Mouse (Mus musculus): ENCODE measurements at regions not wholly inside any gene's neighbourhood (a gene's known extent, or its start where the extent isn't known, plus 50 kb on each side); places are given as distances from the start of the nearest gene placed in this dataset.

DNA sequence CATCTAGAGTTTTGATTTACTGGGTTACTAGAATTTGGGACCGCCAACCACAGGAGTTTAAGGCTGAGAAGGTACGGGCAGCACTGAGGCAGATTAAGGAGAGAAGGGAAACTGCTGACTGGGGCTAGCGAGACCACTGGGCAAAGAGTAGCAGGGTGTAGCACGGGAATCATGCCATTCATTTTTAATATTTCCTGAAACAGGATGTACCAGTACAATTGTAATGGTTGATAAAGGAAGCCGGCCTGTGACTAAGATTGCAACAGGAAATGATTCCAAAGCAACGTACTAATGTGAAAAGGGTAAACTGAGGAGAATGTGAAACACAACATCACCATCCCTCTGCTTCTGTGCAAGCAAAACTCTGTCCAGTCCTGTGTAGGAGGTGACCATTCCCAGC lies 118.3 kb upstream of the Ift57 start:
- no peak for DNase-seq

DNA sequence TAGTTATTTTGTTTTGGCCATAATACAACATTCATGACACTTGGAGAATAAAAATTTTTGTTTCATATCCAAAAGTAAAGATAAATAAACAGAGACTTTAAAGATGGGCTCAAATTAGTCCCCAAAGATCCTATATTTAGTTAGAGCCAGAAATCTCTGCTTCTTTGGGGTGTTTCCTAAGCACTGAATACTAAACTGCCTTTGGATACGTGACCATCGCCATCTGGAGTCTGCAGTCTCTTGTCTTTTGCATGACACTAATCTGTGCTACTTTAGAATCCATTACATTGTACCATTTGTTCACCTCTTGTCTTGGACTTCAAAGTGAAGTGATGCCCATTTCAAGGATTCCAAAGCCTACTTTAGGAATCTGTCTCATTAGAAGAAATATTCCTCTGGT lies 92.5 kb upstream of the Ift57 start:
- no peak for DNase-seq

DNA sequence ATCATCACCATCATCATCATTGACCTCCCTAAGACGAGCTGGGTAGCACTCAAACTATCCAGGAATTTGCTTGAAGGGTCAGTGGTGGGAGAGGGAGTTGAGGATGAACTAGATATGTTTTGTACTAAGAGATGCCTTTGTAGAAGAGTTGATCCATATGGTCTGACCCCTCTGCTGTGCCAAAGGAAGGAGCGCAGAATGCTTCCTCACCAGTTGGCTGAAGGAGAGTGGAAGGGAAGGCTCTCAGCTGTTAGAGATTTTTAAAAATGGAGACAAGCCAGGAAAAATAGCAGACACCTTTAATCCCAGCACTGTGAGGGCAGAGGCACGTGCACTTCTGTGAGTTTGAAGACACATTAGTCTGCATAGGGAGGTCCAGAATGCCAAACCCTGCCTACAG lies 84.2 kb upstream of the Ift57 start:
- DNase-seq = no peak

DNA sequence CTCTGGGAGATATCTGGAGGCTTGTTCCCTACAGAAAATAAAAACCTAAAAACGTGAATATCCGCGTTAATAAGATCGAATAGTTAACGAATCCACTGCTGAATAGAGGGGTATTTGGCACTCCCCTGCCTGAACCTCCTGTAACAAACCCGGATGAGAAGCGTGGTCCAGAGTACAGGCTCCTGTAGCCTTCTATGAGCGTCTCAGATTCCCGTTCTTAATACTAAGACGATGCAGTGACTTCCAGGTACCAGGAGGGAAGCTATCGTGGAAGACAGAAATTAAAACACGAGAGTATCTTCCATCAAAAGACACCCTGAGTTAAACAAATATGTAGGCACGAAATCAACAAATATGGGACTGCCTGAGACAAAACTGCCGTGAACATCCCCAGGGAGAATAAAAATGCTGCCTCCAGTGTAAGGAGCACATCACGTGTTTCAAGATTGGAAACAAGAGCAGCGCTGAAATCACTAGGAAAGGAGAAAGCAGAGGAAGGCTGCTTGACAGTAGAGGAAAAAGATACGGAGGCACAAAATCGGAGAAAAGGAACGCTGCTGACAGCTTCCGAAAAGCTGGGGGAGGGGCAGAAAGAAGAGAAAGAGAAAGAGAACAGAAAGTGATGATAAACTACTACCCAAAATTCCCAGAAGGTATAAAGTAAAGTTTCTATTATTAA lies 83.6 kb upstream of the Ift57 start:
- no peak for DNase-seq

DNA sequence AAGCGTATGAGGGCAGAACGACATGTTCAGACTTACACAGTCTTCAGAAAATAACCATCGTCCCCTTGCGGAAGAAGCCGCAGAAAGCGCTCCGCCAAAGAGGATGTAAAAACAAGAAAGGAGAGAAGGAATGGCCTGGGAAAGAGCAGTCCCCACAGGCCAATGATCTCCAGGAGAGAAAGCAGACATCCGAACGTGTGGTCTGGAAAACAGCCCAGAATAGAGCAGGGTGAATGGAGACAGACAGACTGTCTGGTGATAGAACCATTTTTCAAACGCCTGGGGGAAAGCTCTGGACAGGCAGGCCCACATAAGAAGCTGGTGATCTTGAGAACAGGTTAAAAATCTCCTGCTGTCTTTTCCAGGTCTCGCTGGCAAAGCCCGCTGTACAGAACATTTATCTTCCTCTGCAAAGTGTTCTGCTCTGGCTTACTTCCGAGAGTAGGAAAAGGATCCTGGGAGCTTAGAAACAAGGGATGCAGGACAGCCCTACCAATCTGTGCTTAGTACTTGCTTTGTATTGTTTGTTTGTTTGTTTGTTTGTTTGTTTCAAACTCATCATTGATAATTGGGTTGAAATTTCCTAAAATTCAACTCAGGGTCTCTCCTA lies 82.7 kb upstream of the Ift57 start:
- peak; percentile 9 for DNase-seq

DNA sequence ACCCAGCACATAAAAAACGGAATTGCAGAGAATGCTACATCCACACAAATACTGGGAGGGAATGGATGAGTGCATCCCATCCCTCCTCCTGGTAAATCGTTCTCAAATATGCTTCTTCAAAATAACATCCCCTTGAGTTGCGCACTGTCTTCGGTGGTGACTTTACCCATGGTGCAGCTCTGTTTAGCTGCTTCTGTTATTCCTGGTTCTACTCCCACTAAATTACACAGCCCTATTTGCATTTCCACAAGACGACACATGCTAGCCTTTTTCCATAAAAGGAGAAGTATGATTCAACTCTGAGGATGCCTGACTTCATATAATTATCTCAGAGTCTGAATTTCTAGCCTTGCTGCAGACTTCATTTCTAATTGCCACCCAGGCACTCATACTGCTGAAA lies 65.5 kb upstream of the Ift57 start:
- DNase-seq = no peak

DNA sequence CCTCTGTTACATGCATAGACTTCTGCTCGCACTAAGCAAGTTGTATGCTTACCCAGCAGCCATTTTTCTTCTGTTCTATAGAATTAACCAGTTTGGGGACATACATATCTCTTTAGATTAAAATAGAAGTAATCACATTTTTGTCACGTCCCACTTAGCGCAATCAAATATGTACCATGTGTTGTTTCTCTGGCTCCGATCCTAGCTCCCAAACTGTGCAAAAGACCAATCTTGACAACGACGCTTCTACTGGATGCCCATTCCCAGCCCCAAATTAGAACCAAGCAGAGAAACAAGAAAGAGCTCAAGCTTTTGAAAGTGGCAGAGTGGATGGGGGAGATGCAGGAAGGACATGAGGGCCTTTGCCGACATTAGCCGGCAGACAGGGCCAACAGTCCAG lies 63.5 kb upstream of the Ift57 start:
- no peak for DNase-seq

DNA sequence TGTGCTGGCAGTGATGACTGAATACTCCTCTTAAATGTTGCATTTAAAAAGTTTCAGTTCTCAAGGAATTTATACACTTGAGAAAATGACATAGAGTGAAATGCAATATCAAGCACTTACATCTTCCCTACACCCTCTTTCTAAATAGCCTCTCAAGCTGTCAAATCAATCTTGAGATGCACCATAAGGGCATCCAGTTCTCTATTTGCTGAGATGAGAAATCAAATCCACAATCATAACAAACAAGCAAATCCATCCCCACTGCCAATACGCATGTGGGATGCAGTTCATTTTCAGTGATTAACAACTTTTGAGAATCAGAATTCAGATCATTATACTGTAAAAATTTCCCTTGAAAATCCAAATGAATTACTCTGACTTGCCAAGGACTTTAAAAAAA lies 62.6 kb upstream of the Ift57 start:
- DNase-seq = no peak

DNA sequence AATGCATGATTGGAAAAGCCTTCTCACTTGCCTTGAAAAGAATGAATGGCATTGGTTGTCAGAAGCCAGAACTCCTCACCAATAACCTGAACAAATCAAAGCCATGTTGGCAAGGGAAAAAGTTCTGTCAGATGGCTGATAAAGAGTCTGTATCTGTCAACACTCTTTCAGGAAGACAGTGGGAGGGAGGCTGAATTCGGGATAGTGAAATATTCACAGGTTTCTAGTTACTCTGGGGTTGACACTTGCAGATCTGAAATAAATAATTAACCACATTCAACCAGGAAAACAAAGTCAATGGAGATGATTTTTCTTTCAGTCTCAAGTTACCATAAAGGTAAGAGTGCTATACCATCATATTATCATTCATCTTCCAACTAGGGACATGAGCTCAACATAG lies 56.3 kb upstream of the Ift57 start:
- DNase-seq = no peak

DNA sequence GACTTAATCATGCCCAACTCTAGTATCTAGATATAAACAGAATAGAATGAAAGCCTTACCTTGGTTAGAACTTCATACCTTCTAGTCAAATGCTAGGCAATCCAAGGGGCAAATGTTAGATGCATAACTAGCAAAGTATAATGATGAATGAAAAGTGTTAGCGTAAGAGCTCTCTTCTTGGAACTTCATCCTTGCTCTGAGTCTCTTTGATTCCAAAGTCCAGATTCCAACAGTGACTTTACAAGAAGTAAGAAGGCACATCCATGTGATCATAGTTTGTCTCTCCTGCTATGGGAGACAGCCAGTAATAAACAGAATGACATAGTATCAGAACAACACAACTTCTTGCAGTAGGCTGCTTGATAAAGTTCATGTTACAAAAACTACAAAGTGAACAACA lies 54.6 kb upstream of the Ift57 start:
- DNase-seq = no peak

DNA sequence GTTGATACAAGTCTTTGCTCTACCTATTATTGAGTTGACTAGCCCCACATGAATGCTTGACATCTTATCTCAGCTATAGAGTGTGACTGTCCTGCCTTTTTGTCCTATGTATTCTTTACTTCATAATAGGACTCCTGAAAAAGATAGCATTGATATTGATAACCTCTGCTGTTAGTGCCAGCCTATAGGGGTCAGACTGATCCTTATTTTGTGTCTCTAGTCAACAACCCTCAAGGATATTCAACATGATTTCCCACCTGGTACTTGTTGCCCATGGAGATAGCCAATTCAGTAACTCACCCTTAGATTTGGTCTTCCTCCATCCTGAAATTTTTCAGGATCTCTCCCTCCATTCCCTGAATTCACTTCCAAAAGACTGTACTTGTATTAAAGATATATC lies 52.6 kb upstream of the Ift57 start:
- no peak for DNase-seq
